Mouse (Mus musculus) brain, embryonic 14.5 days (tissue): Measurements from ENCODE around the gene Adam11.
"Not testable (repeated sequence)": the region's sequence is repeated elsewhere in the genome, so short reads cannot be mapped to it uniquely, and the experiment has no call there.

Source experiments
- CTCF ChIP-seq: fragments of 200-500 bp; IDR thresholded peaks from 2 replicates; pipeline ENCODE4 v1.5.1; 2012; ENCODE audit warnings: inconsistent platforms, mild to moderate bottlenecking, moderate library complexity, borderline replicate concordance; ENCODE audit not compliant: insufficient read depth, insufficient read length; ENCODE audit errors: extremely low read depth
- POLR2A ChIP-seq: fragments of 200-500 bp; IDR thresholded peaks from 2 replicates; pipeline ENCODE4 v1.6.1; 2012; ENCODE audit warnings: mild to moderate bottlenecking, inconsistent platforms, borderline replicate concordance; ENCODE audit not compliant: poor library complexity, insufficient read depth, insufficient read length, severe bottlenecking; ENCODE audit errors: extremely low read depth

- TF ChIP-seq CTCF: peak; percentile 10; the same call in 1 of the 2 replicates
- TF ChIP-seq POLR2A: not testable (repeated sequence)
Observed at GRCm38 (mm10) chr11:102714578-102714977, 46.7 kb upstream of the Adam11 start.
